Mouse (Mus musculus) E14TG2a.4 (cell line): Measurements from ENCODE around the gene Nfu1.

Source experiments
- CTCF ChIP-seq: conservative IDR thresholded peaks from 2 replicates; pipeline ENCODE4 v1.5.1; 2014; ENCODE audit warnings: low read length
- NANOG ChIP-seq: IDR thresholded peaks from 2 replicates; pipeline ENCODE4 v1.6.1; 2014; ENCODE audit warnings: borderline replicate concordance, low read length, mixed read lengths
- POU5F1 ChIP-seq: IDR thresholded peaks from 2 replicates; pipeline ENCODE4 v1.6.1; 2014; ENCODE audit warnings: low read length, borderline replicate concordance

DNA sequence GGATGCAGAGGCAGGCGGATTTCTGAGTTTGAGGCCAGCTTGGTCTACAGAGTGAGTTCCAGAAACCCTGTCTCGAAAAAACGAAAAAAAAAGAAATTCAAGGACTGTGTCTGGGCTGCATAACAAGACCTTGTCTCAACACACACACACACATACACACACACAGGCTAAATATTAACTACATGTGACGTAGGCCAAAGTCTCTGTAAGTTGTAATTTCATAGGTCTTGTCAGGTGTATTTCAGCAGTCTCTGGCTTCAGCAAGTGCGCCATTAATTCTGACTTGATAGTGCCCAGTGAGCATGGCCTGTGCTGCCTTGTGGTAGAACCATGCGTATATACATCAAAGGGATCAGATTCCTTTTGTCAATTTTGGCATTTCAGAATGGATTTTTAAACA, 7.0 kb upstream of the Nfu1 start:
- TF ChIP-seq CTCF (no peak), NANOG (no peak), POU5F1 (no peak)
